Mouse (Mus musculus) ES-Bruce4 (cell line): Measurements from ENCODE around the gene Gngt2.

Experiments used
- CTCF ChIP-seq: IDR thresholded peaks from one replicate; pipeline ENCODE4 v1.8.1; 2011; ENCODE audit warnings: low read depth, low read length
- POLR2A ChIP-seq: IDR thresholded peaks from one replicate; pipeline ENCODE4 v1.8.1; 2011; ENCODE audit warnings: low read length; ENCODE audit not compliant: insufficient read depth

- TF ChIP-seq POLR2A (no peak), CTCF (no peak)
These were observed 33.0 kb downstream of the Gngt2 start for GRCm38 (mm10) chr11:95869918-95870470.
